Mouse (Mus musculus) lung, postnatal 14 days (tissue): Measurements from ENCODE around the gene Nsd1.

Experiments
- DNase-seq: peaks from one replicate; pipeline ENCODE4 v3.0.0; 2021

Gene Nsd1

DNA sequence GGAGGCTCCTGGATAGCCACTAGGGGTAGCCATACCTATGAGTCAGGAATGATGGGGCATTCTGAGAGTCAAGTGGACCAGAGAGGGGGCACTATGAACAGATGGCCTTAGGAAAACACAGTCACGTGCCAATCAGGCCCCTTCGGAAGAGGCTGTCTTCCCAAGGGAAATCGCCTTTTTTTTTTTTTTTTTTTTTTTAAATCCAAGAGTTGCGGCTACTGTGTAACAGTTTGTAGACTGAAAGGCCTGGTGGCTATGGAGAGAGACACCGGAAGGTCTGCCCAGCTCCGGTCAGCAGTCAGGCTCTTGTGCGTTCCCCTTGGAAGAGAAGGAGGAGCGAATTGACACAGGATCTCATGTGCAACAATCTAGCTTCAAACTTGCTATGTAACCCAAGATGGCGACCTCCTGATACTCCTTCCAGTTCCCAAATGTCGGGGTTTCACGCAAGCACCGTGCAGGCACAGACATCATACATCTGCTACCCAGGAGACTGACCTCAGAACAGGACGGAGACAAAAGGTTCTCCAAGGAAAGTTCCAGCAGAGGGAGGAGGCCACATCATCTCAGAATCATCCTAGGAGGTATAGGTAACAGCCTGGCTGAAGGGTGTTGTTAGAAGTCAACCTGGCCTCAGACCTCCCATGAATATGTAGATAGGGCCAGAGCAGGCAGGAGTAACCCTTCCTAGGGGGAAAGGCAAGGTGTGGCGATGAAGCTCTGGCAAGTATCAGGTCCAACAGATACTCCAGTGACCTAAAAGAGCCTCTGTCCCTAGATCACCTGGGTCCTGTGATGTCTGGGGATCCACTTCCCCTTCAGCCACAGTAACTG is 121.2 kb downstream of the Nsd1 start:
- DNase-seq, result no peak

DNA sequence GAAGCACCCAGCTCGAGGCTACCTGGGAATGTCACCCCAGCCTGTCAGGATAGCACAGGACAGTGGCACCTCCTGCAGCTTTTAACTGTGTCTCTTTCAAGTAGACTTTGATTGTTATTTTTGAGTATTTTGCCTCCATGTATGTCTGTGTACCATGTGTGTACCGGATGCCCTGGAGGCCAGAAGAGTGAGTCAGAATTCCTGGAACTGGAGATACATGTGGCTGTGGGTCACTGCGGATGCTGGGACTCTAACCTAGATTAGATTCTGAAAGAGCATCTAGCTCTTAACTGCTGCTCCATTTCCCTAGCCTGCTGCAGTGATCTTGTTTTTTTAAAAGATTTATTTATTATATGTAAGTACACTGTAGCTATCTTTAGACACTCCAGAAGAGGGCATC is 122.7 kb downstream of the Nsd1 start:
- DNase-seq, result no peak

DNA sequence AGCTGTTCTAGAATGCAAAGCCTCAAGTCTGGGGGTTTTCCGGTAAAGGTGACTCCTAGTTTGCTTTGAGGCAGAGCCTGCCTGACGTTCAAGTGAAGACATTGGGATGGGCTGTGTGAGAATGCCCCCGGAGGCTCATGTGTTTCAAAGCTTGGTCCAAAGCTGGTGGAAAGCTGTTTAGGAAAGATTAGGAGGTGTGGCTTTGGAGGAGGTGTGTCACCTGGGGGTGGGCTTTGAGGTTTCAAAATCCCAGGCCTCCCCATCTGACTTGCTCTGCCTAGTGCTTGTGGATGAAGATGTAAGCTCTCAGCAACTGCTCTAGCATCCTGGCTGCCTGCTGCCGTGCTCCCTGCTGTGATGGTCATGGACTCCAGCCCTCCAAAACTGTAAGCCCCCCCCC is 126.1 kb downstream of the Nsd1 start:
- DNase-seq, result no peak

- DNase-seq, result no peak
Observed at GRCm38 (mm10) chr13:55337341-55337975, 127.9 kb downstream of the Nsd1 start.

DNA sequence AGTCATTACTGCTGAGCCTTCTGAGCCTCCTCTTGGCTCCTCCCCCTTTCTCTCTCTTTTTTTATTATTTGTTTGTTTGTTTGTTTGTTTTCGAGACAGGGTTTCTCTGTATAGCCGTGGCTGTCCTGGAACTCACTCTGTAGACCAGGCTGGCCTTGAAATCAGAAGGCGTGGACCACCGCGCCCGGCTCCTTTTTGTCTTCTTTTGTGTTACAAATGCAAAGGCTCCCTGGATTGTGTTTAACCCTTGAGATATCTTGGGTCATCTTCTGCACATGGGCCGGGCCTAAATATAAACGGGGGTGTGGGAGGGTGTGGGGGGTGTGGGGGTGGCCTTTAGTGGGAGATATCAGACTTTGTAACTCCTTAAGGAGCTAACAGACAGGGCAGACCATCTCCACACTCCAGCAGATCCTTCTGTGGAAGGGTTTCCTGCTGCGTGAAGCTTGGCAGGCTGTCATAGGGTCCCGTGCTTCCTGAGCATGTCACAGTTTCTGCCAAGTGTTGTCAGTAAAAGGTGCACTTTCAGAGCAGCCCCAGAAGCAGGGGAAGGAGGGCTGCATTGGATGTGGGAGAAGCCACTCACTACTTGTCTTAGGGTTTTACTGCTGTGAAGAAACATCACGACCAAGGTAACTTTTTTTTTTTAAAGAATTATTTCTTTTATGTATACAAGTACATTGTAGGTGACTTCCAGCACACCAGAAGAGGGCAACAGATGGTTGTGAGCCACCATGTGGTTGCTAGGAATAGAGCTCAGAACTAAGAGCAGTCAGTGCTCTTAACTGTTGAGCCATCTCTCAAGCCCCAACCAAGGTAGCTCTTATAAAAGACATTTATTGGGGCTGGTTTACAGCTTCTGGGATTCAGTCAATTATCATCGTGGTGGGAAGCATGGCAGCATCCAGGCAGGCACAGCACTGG is 128.8 kb downstream of the Nsd1 start:
- DNase-seq, result no peak

DNA sequence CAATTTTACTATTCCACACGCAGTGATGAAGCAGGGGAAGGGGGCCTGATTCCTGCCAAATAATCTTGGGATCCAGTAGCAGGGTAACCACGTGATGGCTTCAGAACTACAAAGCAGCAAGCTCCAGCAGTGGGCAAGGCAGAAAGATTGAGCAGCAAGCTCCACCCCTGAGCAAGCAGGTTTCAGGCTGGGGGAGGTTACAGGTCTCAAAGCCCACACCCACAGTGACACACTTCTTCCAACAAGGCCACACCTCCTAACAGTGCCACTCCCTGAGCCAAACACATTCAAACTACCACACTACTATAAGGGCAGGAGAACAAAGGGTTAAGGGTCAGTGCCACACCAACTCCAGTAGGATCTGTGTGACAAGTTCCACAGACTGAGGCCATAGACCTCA is 129.7 kb downstream of the Nsd1 start:
- no peak for DNase-seq

DNA sequence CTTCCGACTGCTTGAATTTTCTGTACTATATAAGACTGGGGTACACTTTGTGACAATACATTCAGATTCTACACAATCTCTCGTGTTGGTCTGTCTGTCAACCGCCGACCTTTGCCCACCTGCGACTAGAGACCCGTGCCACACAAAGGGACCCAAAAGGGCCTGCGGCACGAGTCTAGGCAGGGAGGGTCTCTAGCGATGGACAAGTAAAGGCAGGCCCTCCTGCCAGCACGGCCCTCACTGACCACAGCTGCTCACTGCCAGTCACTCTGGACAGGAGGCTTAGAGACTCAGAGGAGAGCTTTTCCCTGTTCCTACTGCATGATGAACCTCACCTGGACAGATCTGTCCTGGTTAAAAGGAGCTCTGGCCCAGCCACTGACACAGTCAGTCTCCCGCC is 132.9 kb downstream of the Nsd1 start:
- no peak for DNase-seq

DNA sequence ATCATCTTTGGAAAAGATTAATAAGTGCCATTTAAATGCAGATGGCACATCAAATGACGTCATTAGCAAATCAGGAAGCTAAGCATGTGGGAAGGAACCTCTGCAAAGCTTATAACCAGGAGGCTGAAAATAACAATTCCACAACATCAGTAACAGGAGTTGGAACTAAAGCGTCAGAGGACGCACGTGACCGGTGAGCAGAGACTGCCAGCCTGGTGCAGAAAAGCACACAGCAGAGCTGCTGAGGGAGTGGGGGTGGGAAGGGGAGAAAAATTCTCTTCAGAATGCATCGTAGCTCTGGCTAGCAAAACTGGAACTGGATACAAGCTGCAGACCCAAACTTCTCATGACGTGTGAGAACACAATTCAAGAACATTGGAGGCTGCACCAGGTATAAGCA is 134.7 kb downstream of the Nsd1 start:
- no peak for DNase-seq

GRCm38 (mm10) chr13:55346745-55347144 is 137.2 kb downstream of the Nsd1 start:
- DNase-seq, result no peak

GRCm38 (mm10) chr13:55361145-55361544 is 151.6 kb downstream of the Nsd1 start:
- no peak for DNase-seq

GRCm38 (mm10) chr13:55361974-55362452 is 152.4 kb downstream of the Nsd1 start:
- DNase-seq, result no peak

DNA sequence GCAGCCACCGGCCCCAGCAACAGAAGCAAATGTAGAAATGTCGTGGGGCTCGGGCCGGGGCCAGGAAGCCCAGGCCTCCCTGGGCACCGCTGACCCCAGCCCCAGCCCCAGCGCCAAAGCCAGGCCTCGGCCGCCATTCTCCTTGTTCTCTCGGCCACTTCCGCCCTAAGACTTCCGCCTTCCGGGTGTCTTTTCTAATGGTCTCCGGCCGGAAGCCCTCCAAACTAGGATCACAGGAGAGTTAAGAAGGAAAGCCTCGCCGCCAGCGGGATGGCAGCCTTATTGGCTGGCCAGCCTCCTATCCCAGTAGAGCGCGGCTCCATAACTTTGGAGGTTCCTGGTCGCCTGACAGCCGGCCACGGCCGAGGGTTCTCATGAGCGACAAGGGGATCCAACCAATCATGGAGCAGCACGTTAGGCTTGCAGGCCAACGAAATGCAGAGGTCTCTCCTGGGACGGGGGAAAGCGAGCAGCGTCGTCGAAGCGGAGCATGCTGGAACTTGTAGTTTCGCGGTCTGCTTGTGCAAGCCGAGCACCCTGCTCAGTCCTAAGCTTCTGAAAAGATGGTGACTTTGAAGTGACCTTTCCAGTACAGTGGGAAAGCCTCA is 153.0 kb downstream of the Nsd1 start, which contains the start of gene Lman2:
TSS of gene Lman2 (minus strand) at position 331 of the 608 bp plus-strand sequence.
- peak; percentile 93 for DNase-seq
